In the genomic region with DNA sequence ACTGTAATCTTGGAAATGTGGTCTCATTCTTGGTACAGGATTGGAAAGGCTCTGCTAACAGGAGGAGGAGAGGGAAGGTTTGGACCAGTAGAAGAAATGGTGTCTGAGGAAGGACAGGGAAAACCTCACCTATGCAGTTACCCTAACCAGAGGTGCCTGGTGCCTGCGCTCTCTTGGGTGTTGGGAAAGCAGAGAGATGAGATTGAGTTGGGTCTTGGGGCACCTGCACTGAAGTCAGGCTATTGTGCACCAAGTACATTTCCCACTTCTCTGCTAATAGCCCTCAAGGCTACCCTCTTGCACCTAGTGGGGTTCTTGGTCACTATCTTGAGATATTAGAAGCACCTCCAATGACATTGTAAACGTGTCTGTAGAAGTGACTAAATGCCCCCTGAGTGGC, we compare ENCODE assay signal across 17 mouse cellular contexts. TPM values are rescaled to one million over a fixed set of nuclear protein-coding genes. Genes with fewer than 3 reads are reported as not detected.
A peak's percentile ranks its signal among the peaks of the same experiment; 100 is the strongest.
DNase-seq lines count a peak whose midpoint lies in the region; ATAC-seq and TF ChIP-seq lines count a peak whose summit lies in the region.
"Had no signal": no experiment of that assay in that cellular context is flagged by ENCODE, and none has a peak within 500 bp of the region (broad histone marks: within the 10 kb centered on the region; RNA-seq: fewer than 3 reads in every experiment).

No protein-coding gene starts in this region.

- H3K36me3 ChIP-seq in forebrain, embryonic 10.5 days (replicated peaks), result no peaks in the 10 kb centered on the region
- no peaks in the 10 kb centered on the region for H3K36me3 ChIP-seq in forebrain, embryonic 16.5 days (ENCODE audit: control insufficient read depth, insufficient read depth)
- H3K36me3 ChIP-seq in neural tube, embryonic 13.5 days, result no peaks in the 10 kb centered on the region
- no peaks in the 10 kb centered on the region for H3K36me3 ChIP-seq in midbrain, embryonic 12.5 days
- H3K36me3 ChIP-seq in thymus, adult 2 months (ENCODE audit: control insufficient read depth, insufficient read depth, low read length), result no peaks in the 10 kb centered on the region
- H3K36me3 ChIP-seq: heart, embryonic 10.5 days had no signal

- H3K27me3 ChIP-seq in forebrain, embryonic 10.5 days (ENCODE audit: poor library complexity, severe bottlenecking), result peaks cover 42% of the 10 kb centered on the region
- no peaks in the 10 kb centered on the region for H3K27me3 ChIP-seq in forebrain, embryonic 16.5 days (replicated peaks; ENCODE audit: control insufficient read depth, insufficient read depth, low read length)
- H3K27me3 ChIP-seq in neural tube, embryonic 13.5 days, result no peaks in the 10 kb centered on the region; the same call in 1 of the 2 replicates
- H3K27me3 ChIP-seq in midbrain, embryonic 12.5 days, result peaks cover 17% of the 10 kb centered on the region; the same call in 1 of the 2 replicates
- no peaks in the 10 kb centered on the region for H3K27me3 ChIP-seq in thymus, adult 2 months (ENCODE audit: control insufficient read depth, insufficient read depth, low read length)

- no peak for TF ChIP-seq POLR2A in thymus, adult 2 months (IDR thresholded peaks at IDR 0.05; ENCODE audit: control insufficient read depth, extremely low read depth, insufficient read depth, low read length, poor library complexity)

- H3K27ac ChIP-seq in forebrain, embryonic 10.5 days, result peak overlapping the region; percentile 87
- no peak overlapping the region for H3K27ac ChIP-seq in forebrain, embryonic 16.5 days (ENCODE audit: low read length)
- H3K27ac ChIP-seq in neural tube, embryonic 13.5 days (replicated peaks), result peak overlapping the region; percentile 62; the same call in 1 of the 2 replicates
- peak overlapping the region; percentile 95 for H3K27ac ChIP-seq in midbrain, embryonic 12.5 days (replicated peaks)
- no peak overlapping the region for H3K27ac ChIP-seq in thymus, adult 2 months (ENCODE audit: control insufficient read depth, insufficient read depth, low read length)
- H3K27ac ChIP-seq: heart, embryonic 10.5 days; macrophage had no signal

- no peak for TF ChIP-seq CTCF in thymus, adult 2 months (IDR thresholded peaks at IDR 0.05; ENCODE audit: borderline replicate concordance, control insufficient read depth, extremely low read depth, insufficient read depth, low read length, poor library complexity)

- peaks cover 80% of the 10 kb centered on the region for H3K4me1 ChIP-seq in forebrain, embryonic 10.5 days
- peaks cover 19% of the 10 kb centered on the region for H3K4me1 ChIP-seq in forebrain, embryonic 16.5 days (replicated peaks; ENCODE audit: control insufficient read depth, insufficient read depth, low read length)
- H3K4me1 ChIP-seq in neural tube, embryonic 13.5 days (replicated peaks), result peaks cover 47% of the 10 kb centered on the region
- H3K4me1 ChIP-seq in midbrain, embryonic 12.5 days, result peaks cover 62% of the 10 kb centered on the region
- peaks cover 5% of the 10 kb centered on the region for H3K4me1 ChIP-seq in thymus, adult 2 months (replicated peaks; ENCODE audit: control insufficient read depth, insufficient read depth, low read length)

- H3K4me2 ChIP-seq in forebrain, embryonic 16.5 days (ENCODE audit: low read length), result no peak overlapping the region
- H3K4me2 ChIP-seq in neural tube, embryonic 13.5 days, result no peak overlapping the region
- H3K4me2 ChIP-seq in midbrain, embryonic 12.5 days (replicated peaks), result no peak overlapping the region

- H3K4me3 ChIP-seq in forebrain, embryonic 10.5 days, result no peak overlapping the region
- no peak overlapping the region for H3K4me3 ChIP-seq in forebrain, embryonic 16.5 days (replicated peaks; ENCODE audit: low read length)
- H3K4me3 ChIP-seq in neural tube, embryonic 13.5 days, result no peak overlapping the region
- no peak overlapping the region for H3K4me3 ChIP-seq in midbrain, embryonic 12.5 days
- H3K4me3 ChIP-seq in thymus, adult 2 months (ENCODE audit: control insufficient read depth, insufficient read depth, low read length), result no peak overlapping the region

- 0 out of 2 replicates have a peak, but pooled peaks cover 3% of the 10 kb centered on the region for H3K9me3 ChIP-seq in forebrain, embryonic 10.5 days
- no peaks in the 10 kb centered on the region for H3K9me3 ChIP-seq in forebrain, embryonic 16.5 days (ENCODE audit: control insufficient read depth, low read length)
- H3K9me3 ChIP-seq in neural tube, embryonic 13.5 days, result no peaks in the 10 kb centered on the region
- no peaks in the 10 kb centered on the region for H3K9me3 ChIP-seq in midbrain, embryonic 12.5 days
- H3K9me3 ChIP-seq: heart, embryonic 10.5 days had no signal

- H3K9ac ChIP-seq in forebrain, embryonic 16.5 days (replicated peaks; ENCODE audit: low read depth, low read length), result no peak overlapping the region
- H3K9ac ChIP-seq in neural tube, embryonic 13.5 days, result 0 out of 2 replicates have a peak overlapping the region, but pooled peaks have one; percentile 47
- no peak overlapping the region for H3K9ac ChIP-seq in midbrain, embryonic 12.5 days (replicated peaks)

- 71% methylated on average over 2 of the region's 2 CpGs for WGBS in forebrain, embryonic 10.5 days
- 88% methylated on average over 2 of the region's 2 CpGs for WGBS in forebrain, embryonic 16.5 days
- WGBS in neural tube, embryonic 13.5 days, result 72% methylated on average over 2 of the region's 2 CpGs
- WGBS in midbrain, embryonic 12.5 days, result 71% methylated on average over 2 of the region's 2 CpGs
- WGBS in thymus, adult 2 months, result 84% methylated on average over 2 of the region's 2 CpGs

- DNase-seq in forebrain, embryonic 10.5 days (ENCODE audit: extremely low spot score, low spot score), result no peak
- DNase-seq in neural tube, embryonic 10.5 days (ENCODE audit: extremely low spot score, low spot score), result no peak
- DNase-seq in urinary bladder, adult 18-20 months (ENCODE audit: low spot score in 2 of 2), result no peak
- DNase-seq in right cerebral cortex, postnatal 4 days, result no peak
- DNase-seq in thymus, adult 2 months, result no peak
- DNase-seq: adrenal gland, postnatal 14 days; cerebellum, adult 2 months; cerebellum, postnatal 36 days; gastrocnemius, postnatal 10 days; heart, postnatal 4 days; kidney, adult 2 months; kidney, postnatal 10 days had no signal

- ATAC-seq in forebrain, embryonic 16.5 days, result no peak
- no peak for ATAC-seq in neural tube, embryonic 13.5 days (ENCODE audit: low read depth)
- ATAC-seq in midbrain, embryonic 12.5 days (ENCODE audit: low FRiP score, low read depth), result no peak

RNA-seq across cellular contexts. Expression of a gene that starts 23.6 kb away (rescaled TPM):
- polyA plus RNA-seq in forebrain, embryonic 10.5 days (2016; fragmentation: Nextera tagmentation; extraction: Ambion mirVana), result 15.1 and 15.5 TPM in 2 replicates
- polyA plus RNA-seq in forebrain, embryonic 16.5 days (2015; fragmentation: Nextera tagmentation; extraction: Ambion mirVana), result 24.1 and 32.0 TPM in 2 replicates
- polyA plus RNA-seq in neural tube, embryonic 13.5 days (2015; fragmentation: Nextera tagmentation; extraction: Ambion mirVana), result 47.3 and 50.5 TPM in 2 replicates
- 30.2 and 38.4 TPM in 2 replicates for polyA plus RNA-seq in midbrain, embryonic 12.5 days (2016; fragmentation: Nextera tagmentation; extraction: Ambion mirVana)
- 266 and 395 TPM in 2 replicates for polyA plus RNA-seq in thymus, adult 2 months (2012; rRNA removed)

RNA-seq across cellular contexts. Expression of a gene that starts 26.6 kb away (rescaled TPM):
- polyA plus RNA-seq in forebrain, embryonic 10.5 days (2016; fragmentation: Nextera tagmentation; extraction: Ambion mirVana), result 9.5 and 9.7 TPM in 2 replicates
- 12.3 and 13.1 TPM in 2 replicates for polyA plus RNA-seq in forebrain, embryonic 16.5 days (2015; fragmentation: Nextera tagmentation; extraction: Ambion mirVana)
- 16.8 and 18.6 TPM in 2 replicates for polyA plus RNA-seq in neural tube, embryonic 13.5 days (2015; fragmentation: Nextera tagmentation; extraction: Ambion mirVana)
- 39.8 and 40.0 TPM in 2 replicates for polyA plus RNA-seq in midbrain, embryonic 12.5 days (2016; fragmentation: Nextera tagmentation; extraction: Ambion mirVana)
- 15.4 and 24.1 TPM in 2 replicates for polyA plus RNA-seq in thymus, adult 2 months (2012; rRNA removed)

RNA-seq across cellular contexts. Expression of a gene that starts 30.5 kb away (rescaled TPM):
- 5.0 and 6.9 TPM in 2 replicates for polyA plus RNA-seq in forebrain, embryonic 10.5 days (2016; fragmentation: Nextera tagmentation; extraction: Ambion mirVana)
- 13.9 and 17.6 TPM in 2 replicates for polyA plus RNA-seq in forebrain, embryonic 16.5 days (2015; fragmentation: Nextera tagmentation; extraction: Ambion mirVana)
- polyA plus RNA-seq in neural tube, embryonic 13.5 days (2015; fragmentation: Nextera tagmentation; extraction: Ambion mirVana), result 24.7 and 25.5 TPM in 2 replicates
- 17.3 and 23.9 TPM in 2 replicates for polyA plus RNA-seq in midbrain, embryonic 12.5 days (2016; fragmentation: Nextera tagmentation; extraction: Ambion mirVana)
- 334 and 468 TPM in 2 replicates for polyA plus RNA-seq in thymus, adult 2 months (2012; rRNA removed)

RNA-seq across cellular contexts. Expression of a gene that starts 36.2 kb away (rescaled TPM):
- 4.5 TPM in 2 replicates for polyA plus RNA-seq in forebrain, embryonic 10.5 days (2016; fragmentation: Nextera tagmentation; extraction: Ambion mirVana)
- 16.8 and 24.6 TPM in 2 replicates for polyA plus RNA-seq in forebrain, embryonic 16.5 days (2015; fragmentation: Nextera tagmentation; extraction: Ambion mirVana)
- 23.2 and 28.5 TPM in 2 replicates for polyA plus RNA-seq in neural tube, embryonic 13.5 days (2015; fragmentation: Nextera tagmentation; extraction: Ambion mirVana)
- 16.3 and 17.0 TPM in 2 replicates for polyA plus RNA-seq in midbrain, embryonic 12.5 days (2016; fragmentation: Nextera tagmentation; extraction: Ambion mirVana)
- 187 and 258 TPM in 2 replicates for polyA plus RNA-seq in thymus, adult 2 months (2012; rRNA removed)

Comparison
In these comparisons a context has a peak if more than half of its experiments do, and no peak if none do; other contexts are left out.
1. H3K27ac ChIP-seq: peak in forebrain, embryonic 10.5 days (single experiment), neural tube, embryonic 13.5 days (single experiment) and midbrain, embryonic 12.5 days (single experiment); none in forebrain, embryonic 16.5 days (single experiment) and thymus, adult 2 months (single experiment).
2. RNA of a gene that starts 30.5 kb away (polyA plus RNA-seq): 334 to 468 TPM in thymus, adult 2 months; 24.7 to 25.5 TPM in neural tube, embryonic 13.5 days, 17.3 to 23.9 TPM in midbrain, embryonic 12.5 days, 13.9 to 17.6 TPM in forebrain, embryonic 16.5 days and 5.0 to 6.9 TPM in forebrain, embryonic 10.5 days; every median in the first group is over 10 times any median in the second.